Mouse (Mus musculus): Measurements from ENCODE around the gene Schip1. TPM values are rescaled to one million over a fixed set of nuclear protein-coding genes. Genes with fewer than 3 reads are reported as not detected.
A peak's percentile ranks its signal among the peaks of the same experiment; 100 is the strongest.

Schip1 gene
- polyA plus RNA-seq, 1 experiment from 2014 or later: 53.6 TPM

- Histone ChIP-seq H3K9me3 (no peaks in the 10 kb centered on the region), H3K4me3 (replicated peaks) (no peak overlapping the region), H3K27ac (no peak overlapping the region), H3K4me2 (replicated peaks) (no peak overlapping the region), H3K9ac (no peak overlapping the region), H3K27me3 (replicated peaks) (no peaks in the 10 kb centered on the region), H3K36me3 (no peaks in the 10 kb centered on the region), H3K4me1 (replicated peaks) (no peaks in the 10 kb centered on the region)
- no peak for ATAC-seq
- 75% methylated on average over 7 of the region's 7 CpGs for WGBS
Measured at GRCm38 (mm10) chr3:68377452-68378198, 313.0 kb downstream of the Schip1 start.

GRCm38 (mm10) chr3:68378799-68379198 is 314.2 kb downstream of the Schip1 start:
- peak; percentile 55 for ATAC-seq
- no peak overlapping the region for H3K27ac ChIP-seq

GRCm38 (mm10) chr3:68379242-68379641 is 314.6 kb downstream of the Schip1 start:
- Histone ChIP-seq H3K27me3 (replicated peaks) (no peaks in the 10 kb centered on the region), H3K4me3 (replicated peaks) (no peak overlapping the region), H3K36me3 (no peaks in the 10 kb centered on the region), H3K4me1 (replicated peaks) (no peaks in the 10 kb centered on the region), H3K27ac (no peak overlapping the region), H3K9ac (no peak overlapping the region), H3K9me3 (no peaks in the 10 kb centered on the region), H3K4me2 (replicated peaks) (no peak overlapping the region)
- ATAC-seq: peak; percentile 59
- 21% methylated on average over 7 of the region's 7 CpGs for WGBS

More at GRCm38 (mm10) chr3:68378799-68379198, 314.2 kb downstream of the Schip1 start:
- H3K27me3 ChIP-seq (replicated peaks): no peaks in the 10 kb centered on the region
- no peak overlapping the region for H3K4me2 ChIP-seq (replicated peaks)
- no peak overlapping the region for H3K9ac ChIP-seq
- H3K4me1 ChIP-seq (replicated peaks): no peaks in the 10 kb centered on the region
- H3K4me3 ChIP-seq (replicated peaks): no peak overlapping the region
- 42% methylated on average over 2 of the region's 2 CpGs for WGBS
- no peaks in the 10 kb centered on the region for H3K36me3 ChIP-seq
- no peaks in the 10 kb centered on the region for H3K9me3 ChIP-seq

GRCm38 (mm10) chr3:68383672-68384071 is 319.1 kb downstream of the Schip1 start:
- Histone ChIP-seq H3K36me3 (no peaks in the 10 kb centered on the region), H3K9ac (no peak overlapping the region), H3K9me3 (no peaks in the 10 kb centered on the region), H3K4me2 (replicated peaks) (no peak overlapping the region), H3K27ac (no peak overlapping the region), H3K4me1 (replicated peaks) (no peaks in the 10 kb centered on the region), H3K27me3 (replicated peaks) (no peaks in the 10 kb centered on the region), H3K4me3 (replicated peaks) (no peak overlapping the region)
- no peak for ATAC-seq

GRCm38 (mm10) chr3:68385544-68385943 is 320.9 kb downstream of the Schip1 start:
- Histone ChIP-seq H3K4me1 (replicated peaks) (no peaks in the 10 kb centered on the region), H3K9ac (no peak overlapping the region), H3K27me3 (replicated peaks) (no peaks in the 10 kb centered on the region), H3K4me2 (replicated peaks) (no peak overlapping the region), H3K36me3 (no peaks in the 10 kb centered on the region), H3K4me3 (replicated peaks) (no peak overlapping the region), H3K27ac (no peak overlapping the region), H3K9me3 (no peaks in the 10 kb centered on the region)
- 84% methylated on average over 3 of the region's 3 CpGs for WGBS
- no peak for ATAC-seq

- ATAC-seq: no peak
- WGBS: 88% methylated on average over 3 of the region's 3 CpGs
Measured at GRCm38 (mm10) chr3:68388023-68388422, 323.4 kb downstream of the Schip1 start.

GRCm38 (mm10) chr3:68393578-68393977 is 329.0 kb downstream of the Schip1 start:
- 74% methylated on average over 2 of the region's 2 CpGs for WGBS
- H3K9ac ChIP-seq: no peak overlapping the region
- no peak overlapping the region for H3K27ac ChIP-seq
- H3K27me3 ChIP-seq (replicated peaks): no peaks in the 10 kb centered on the region
- H3K4me2 ChIP-seq (replicated peaks): no peak overlapping the region
- no peak for ATAC-seq
- no peak overlapping the region for H3K4me3 ChIP-seq (replicated peaks)
- H3K9me3 ChIP-seq: no peaks in the 10 kb centered on the region
- H3K4me1 ChIP-seq (replicated peaks): no peaks in the 10 kb centered on the region
- H3K36me3 ChIP-seq: no peaks in the 10 kb centered on the region

More at GRCm38 (mm10) chr3:68388023-68388422, 323.4 kb downstream of the Schip1 start:
- Histone ChIP-seq H3K36me3 (no peaks in the 10 kb centered on the region), H3K9me3 (no peaks in the 10 kb centered on the region), H3K9ac (no peak overlapping the region), H3K27ac (no peak overlapping the region), H3K4me2 (replicated peaks) (no peak overlapping the region), H3K4me3 (replicated peaks) (no peak overlapping the region), H3K27me3 (replicated peaks) (no peaks in the 10 kb centered on the region), H3K4me1 (replicated peaks) (no peaks in the 10 kb centered on the region)

GRCm38 (mm10) chr3:68398691-68399090 is 334.1 kb downstream of the Schip1 start:
- 71% methylated on average over 3 of the region's 3 CpGs for WGBS
- Histone ChIP-seq H3K4me2 (replicated peaks) (no peak overlapping the region), H3K4me3 (replicated peaks) (no peak overlapping the region), H3K9me3 (no peaks in the 10 kb centered on the region), H3K27me3 (replicated peaks) (no peaks in the 10 kb centered on the region), H3K4me1 (replicated peaks) (no peaks in the 10 kb centered on the region), H3K9ac (no peak overlapping the region), H3K27ac (no peak overlapping the region), H3K36me3 (no peaks in the 10 kb centered on the region)
- ATAC-seq: no peak

- no peak for ATAC-seq
- H3K9ac ChIP-seq: no peak overlapping the region
- H3K36me3 ChIP-seq: no peaks in the 10 kb centered on the region
- no peak overlapping the region for H3K4me2 ChIP-seq (replicated peaks)
- no peak overlapping the region for H3K27ac ChIP-seq
- no peaks in the 10 kb centered on the region for H3K4me1 ChIP-seq (replicated peaks)
- no peaks in the 10 kb centered on the region for H3K9me3 ChIP-seq
- H3K4me3 ChIP-seq (replicated peaks): no peak overlapping the region
- WGBS: 72% methylated on average over 7 of the region's 7 CpGs
- no peaks in the 10 kb centered on the region for H3K27me3 ChIP-seq (replicated peaks)
Measured at GRCm38 (mm10) chr3:68400121-68400520, 335.5 kb downstream of the Schip1 start.

GRCm38 (mm10) chr3:68403343-68403742 is 338.7 kb downstream of the Schip1 start:
- ATAC-seq: no peak
- no peaks in the 10 kb centered on the region for H3K27me3 ChIP-seq (replicated peaks)
- 88% methylated on average over 4 of the region's 4 CpGs for WGBS
- H3K4me1 ChIP-seq (replicated peaks): no peaks in the 10 kb centered on the region
- H3K36me3 ChIP-seq: no peaks in the 10 kb centered on the region
- no peak overlapping the region for H3K27ac ChIP-seq
- H3K9ac ChIP-seq: no peak overlapping the region
- H3K9me3 ChIP-seq: no peaks in the 10 kb centered on the region
- H3K4me3 ChIP-seq (replicated peaks): no peak overlapping the region
- H3K4me2 ChIP-seq (replicated peaks): no peak overlapping the region

GRCm38 (mm10) chr3:68403783-68404217 is 339.2 kb downstream of the Schip1 start:
- Histone ChIP-seq H3K4me2 (replicated peaks) (no peak overlapping the region), H3K4me1 (replicated peaks) (no peaks in the 10 kb centered on the region), H3K27ac (no peak overlapping the region), H3K27me3 (replicated peaks) (no peaks in the 10 kb centered on the region), H3K9ac (no peak overlapping the region), H3K9me3 (no peaks in the 10 kb centered on the region), H3K4me3 (replicated peaks) (no peak overlapping the region), H3K36me3 (no peaks in the 10 kb centered on the region)
- no peak for ATAC-seq
- 83% methylated on average over 2 of the region's 2 CpGs for WGBS

- no peak overlapping the region for H3K4me2 ChIP-seq (replicated peaks)
- H3K36me3 ChIP-seq: no peaks in the 10 kb centered on the region
- WGBS: 64% methylated on average over 5 of the region's 5 CpGs
- no peaks in the 10 kb centered on the region for H3K4me1 ChIP-seq (replicated peaks)
- ATAC-seq: no peak
- no peak overlapping the region for H3K4me3 ChIP-seq (replicated peaks)
- no peaks in the 10 kb centered on the region for H3K9me3 ChIP-seq
- H3K27me3 ChIP-seq (replicated peaks): no peaks in the 10 kb centered on the region
- H3K27ac ChIP-seq: no peak overlapping the region
- H3K9ac ChIP-seq: no peak overlapping the region
Measured at GRCm38 (mm10) chr3:68405724-68406123, 341.1 kb downstream of the Schip1 start.

GRCm38 (mm10) chr3:68412262-68412661 is 347.7 kb downstream of the Schip1 start:
- no peak overlapping the region for H3K4me3 ChIP-seq (replicated peaks)
- no peaks in the 10 kb centered on the region for H3K27me3 ChIP-seq (replicated peaks)
- no peak overlapping the region for H3K4me2 ChIP-seq (replicated peaks)
- no peaks in the 10 kb centered on the region for H3K4me1 ChIP-seq (replicated peaks)
- no peaks in the 10 kb centered on the region for H3K36me3 ChIP-seq
- ATAC-seq: no peak
- 64% methylated on average over 3 of the region's 3 CpGs for WGBS
- H3K9me3 ChIP-seq: no peaks in the 10 kb centered on the region
- no peak overlapping the region for H3K27ac ChIP-seq
- H3K9ac ChIP-seq: no peak overlapping the region
